Mouse (Mus musculus): Measurements from ENCODE around the gene Prpsap1. TPM values are rescaled to one million over a fixed set of nuclear protein-coding genes. Genes with fewer than 3 reads are reported as not detected.
"Not testable (repeated sequence)": the region's sequence is repeated elsewhere in the genome, so short reads cannot be mapped to it uniquely, and the experiment has no call there.

Gene Prpsap1
- total and polyA plus RNA-seq, 2 experiments from 2014 or later = 105 to 150 TPM

DNA sequence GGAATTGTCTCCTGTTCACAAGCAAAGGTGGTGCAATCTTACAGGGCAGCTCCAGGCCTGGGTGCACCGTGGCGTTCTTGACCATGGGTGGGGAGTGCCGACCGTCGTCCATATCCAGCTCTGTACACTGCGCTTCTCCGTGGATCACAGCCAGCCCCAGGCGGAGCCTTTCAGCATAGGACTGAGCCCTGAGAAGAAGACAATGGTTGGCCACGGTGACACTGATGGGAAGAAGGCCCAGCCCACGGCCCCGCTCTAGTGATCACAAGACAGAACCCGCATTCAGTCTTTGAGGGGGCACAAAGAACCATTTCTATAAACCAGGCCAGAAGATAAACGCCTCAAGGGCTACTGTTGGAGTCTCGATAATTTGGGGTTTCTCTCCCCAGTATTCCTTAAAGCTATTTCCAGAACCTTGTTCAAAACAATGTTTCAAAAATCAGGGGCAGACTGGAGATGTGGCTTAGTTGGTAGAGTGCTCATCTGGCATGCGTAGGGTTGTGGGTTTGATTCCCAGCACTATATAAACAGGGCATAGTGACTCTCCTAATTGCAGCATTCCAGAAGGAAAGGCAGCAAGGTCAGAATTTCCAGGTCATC, 16.7 kb downstream of the Prpsap1 start:
- 66% methylated on average over 15 of the region's 15 CpGs for WGBS
- Histone ChIP-seq H3K27ac (no peak overlapping the region), H3K9ac (replicated peaks; ENCODE audit: low read length) (no peak overlapping the region), H3K4me1 (ENCODE audit: insufficient read depth, low read length) (0 out of 2 replicates have a peak, but pooled peaks cover 4% of the 10 kb centered on the region), H3K36me3 (ENCODE audit: insufficient read depth, low read length) (peaks cover 74% of the 10 kb centered on the region), H3K4me3 (ENCODE audit: low read length) (no peak overlapping the region), H3K27me3 (ENCODE audit: insufficient read depth, low read length) (no peaks in the 10 kb centered on the region), H3K9me3 (ENCODE audit: low read length) (no peaks in the 10 kb centered on the region), H3K4me2 (ENCODE audit: low read depth, low read length) (no peak overlapping the region)
- ATAC-seq (no peak), DNase-seq (ENCODE audit: low spot score) (no peak)
- TF ChIP-seq CTCF (IDR thresholded peaks at IDR 0.05; ENCODE audit: low read depth) = no peak

DNA sequence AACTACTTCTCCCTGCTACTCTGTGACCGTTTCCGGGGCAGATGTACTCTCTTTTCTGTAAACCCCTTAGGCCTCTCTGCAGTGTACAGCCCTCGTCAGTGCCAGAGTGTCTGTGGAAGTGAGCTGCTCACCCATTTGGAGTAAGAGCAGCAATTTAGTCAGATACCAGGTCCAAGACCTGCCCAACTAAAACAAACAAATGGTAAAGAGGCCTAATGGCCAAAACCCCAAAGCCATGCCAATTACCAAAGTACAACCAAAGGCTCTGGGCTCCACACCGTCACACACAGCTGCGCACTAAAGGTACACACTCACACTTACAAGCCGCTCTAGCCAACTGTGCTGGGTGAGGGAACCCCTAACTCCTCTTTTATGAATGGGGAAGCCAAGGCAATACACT, 17.3 kb downstream of the Prpsap1 start:
- Histone ChIP-seq H3K4me1 (ENCODE audit: insufficient read depth, low read length) (0 out of 2 replicates have a peak, but pooled peaks cover 4% of the 10 kb centered on the region), H3K9me3 (ENCODE audit: low read length) (no peaks in the 10 kb centered on the region), H3K27ac (no peak overlapping the region), H3K4me3 (ENCODE audit: low read length) (no peak overlapping the region), H3K27me3 (ENCODE audit: insufficient read depth, low read length) (no peaks in the 10 kb centered on the region), H3K4me2 (ENCODE audit: low read depth, low read length) (no peak overlapping the region), H3K9ac (replicated peaks; ENCODE audit: low read length) (no peak overlapping the region), H3K36me3 (ENCODE audit: insufficient read depth, low read length) (peaks cover 78% of the 10 kb centered on the region)
- TF ChIP-seq CTCF (IDR thresholded peaks at IDR 0.05; ENCODE audit: low read depth) = no peak
- ATAC-seq (no peak), DNase-seq (ENCODE audit: low spot score) (no peak)
- 82% methylated on average over 6 of the region's 6 CpGs for WGBS

DNA sequence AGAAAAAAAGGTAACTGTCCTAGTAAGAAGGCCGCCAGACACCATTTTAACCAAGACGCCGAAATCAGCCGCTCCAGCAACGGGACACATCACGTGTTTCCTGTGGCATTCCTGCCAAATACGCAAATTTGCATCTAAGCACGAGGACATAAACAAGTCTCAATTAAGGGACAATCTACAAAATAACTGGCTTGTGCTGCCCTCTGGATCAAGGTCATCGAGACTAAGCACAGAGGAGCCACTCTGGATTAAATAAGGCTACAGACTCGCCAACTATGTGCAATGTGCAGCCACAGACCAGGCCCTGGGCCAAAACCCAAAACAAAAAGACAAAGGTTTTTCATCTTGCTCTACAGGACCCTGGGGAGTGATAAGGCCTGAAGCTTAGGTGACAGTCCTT, 18.0 kb downstream of the Prpsap1 start:
- H3K27me3 ChIP-seq (ENCODE audit: insufficient read depth, low read length) = no peaks in the 10 kb centered on the region
- no peak overlapping the region for H3K9ac ChIP-seq (replicated peaks; ENCODE audit: low read length)
- 71% methylated on average over 10 of the region's 10 CpGs for WGBS
- peaks cover 79% of the 10 kb centered on the region for H3K36me3 ChIP-seq (ENCODE audit: insufficient read depth, low read length)
- H3K27ac ChIP-seq = no peak overlapping the region
- no peaks in the 10 kb centered on the region for H3K4me1 ChIP-seq (ENCODE audit: insufficient read depth, low read length)
- H3K4me3 ChIP-seq (ENCODE audit: low read length) = no peak overlapping the region
- no peak overlapping the region for H3K4me2 ChIP-seq (ENCODE audit: low read depth, low read length)
- no peak for ATAC-seq
- DNase-seq (ENCODE audit: low spot score) = no peak
- no peak for TF ChIP-seq CTCF (IDR thresholded peaks at IDR 0.05; ENCODE audit: low read depth)
- H3K9me3 ChIP-seq (ENCODE audit: low read length) = no peaks in the 10 kb centered on the region

DNA sequence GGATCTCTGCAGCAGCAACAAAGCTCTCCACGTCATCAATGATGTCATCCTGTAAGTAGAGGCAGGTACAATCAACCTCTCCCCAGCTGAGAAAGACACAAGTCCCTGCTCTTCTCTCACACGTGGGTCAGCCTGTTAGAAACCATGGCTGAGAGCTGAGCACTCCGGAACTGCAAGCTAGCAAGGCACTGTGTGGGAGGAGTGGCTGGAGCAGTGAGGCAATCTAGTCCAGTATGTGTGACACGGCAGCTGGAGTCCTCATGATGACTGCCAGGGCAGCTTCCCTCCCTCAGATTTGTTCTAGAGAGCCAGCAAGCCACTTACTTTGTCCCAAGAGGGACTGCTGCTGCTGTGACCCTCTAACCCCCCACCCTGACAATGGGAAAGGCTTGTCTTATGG, 21.7 kb downstream of the Prpsap1 start:
- TF ChIP-seq CTCF (IDR thresholded peaks at IDR 0.05; ENCODE audit: low read depth) = no peak
- DNase-seq (ENCODE audit: low spot score) (no peak), ATAC-seq (no peak)
- Histone ChIP-seq H3K27me3 (ENCODE audit: insufficient read depth, low read length) (no peaks in the 10 kb centered on the region), H3K9me3 (ENCODE audit: low read length) (no peaks in the 10 kb centered on the region), H3K9ac (replicated peaks; ENCODE audit: low read length) (no peak overlapping the region), H3K36me3 (ENCODE audit: insufficient read depth, low read length) (peaks cover 68% of the 10 kb centered on the region), H3K4me3 (ENCODE audit: low read length) (no peak overlapping the region), H3K4me2 (ENCODE audit: low read depth, low read length) (no peak overlapping the region), H3K27ac (no peak overlapping the region), H3K4me1 (ENCODE audit: insufficient read depth, low read length) (no peaks in the 10 kb centered on the region)
- WGBS = 84% methylated on average over 4 of the region's 4 CpGs

DNA sequence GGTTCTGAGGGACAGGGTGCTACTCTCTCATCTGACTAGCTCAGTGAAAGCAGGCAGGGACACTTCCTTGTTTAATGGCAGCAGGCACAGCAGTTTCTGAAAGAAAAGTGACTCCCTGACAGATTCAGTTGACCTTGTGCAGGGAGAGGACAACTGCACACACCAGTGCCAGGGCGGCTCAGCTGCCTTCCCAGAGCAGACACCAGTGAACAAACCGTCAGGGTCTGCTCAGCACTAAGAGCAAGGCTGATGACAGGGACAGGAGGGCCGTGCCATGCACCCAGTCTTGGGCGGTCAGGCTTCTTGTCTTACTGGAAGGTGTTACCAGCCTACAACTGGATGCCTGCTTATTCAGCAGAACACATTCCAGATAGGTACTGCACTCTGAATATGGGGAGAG, 23.1 kb downstream of the Prpsap1 start:
- H3K4me1 ChIP-seq (ENCODE audit: insufficient read depth, low read length) = no peaks in the 10 kb centered on the region
- H3K27ac ChIP-seq = no peak overlapping the region
- WGBS = 87% methylated on average over 4 of the region's 4 CpGs
- H3K4me3 ChIP-seq (ENCODE audit: low read length) = no peak overlapping the region
- no peak for DNase-seq (ENCODE audit: low spot score)
- ATAC-seq = no peak
- H3K9ac ChIP-seq (replicated peaks; ENCODE audit: low read length) = no peak overlapping the region
- H3K27me3 ChIP-seq (ENCODE audit: insufficient read depth, low read length) = no peaks in the 10 kb centered on the region
- H3K36me3 ChIP-seq (ENCODE audit: insufficient read depth, low read length) = peaks cover 56% of the 10 kb centered on the region
- no peaks in the 10 kb centered on the region for H3K9me3 ChIP-seq (ENCODE audit: low read length)
- TF ChIP-seq CTCF (IDR thresholded peaks at IDR 0.05; ENCODE audit: low read depth) = no peak
- no peak overlapping the region for H3K4me2 ChIP-seq (ENCODE audit: low read depth, low read length)

DNA sequence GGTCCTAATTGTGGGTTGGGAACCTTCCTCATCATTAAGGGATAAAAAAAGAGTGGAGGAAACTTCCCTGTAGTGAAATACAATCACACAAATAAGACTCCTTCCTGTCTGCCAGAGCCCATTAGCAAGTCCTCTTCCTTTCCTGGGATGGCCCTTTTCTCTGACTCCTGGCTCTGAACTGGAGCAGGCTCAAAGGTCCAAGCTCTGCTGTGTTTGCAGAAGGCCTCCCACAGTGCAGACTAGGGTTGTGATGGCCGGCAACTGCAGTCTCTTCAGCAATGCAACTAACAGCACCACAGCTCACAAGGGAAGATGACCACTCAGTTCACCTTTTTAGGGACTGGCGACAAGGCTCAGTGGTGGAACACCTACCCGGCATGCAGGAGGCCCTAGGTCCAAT, 23.8 kb downstream of the Prpsap1 start:
- no peaks in the 10 kb centered on the region for H3K4me1 ChIP-seq (ENCODE audit: insufficient read depth, low read length)
- no peak for ATAC-seq
- H3K27me3 ChIP-seq (ENCODE audit: insufficient read depth, low read length) = no peaks in the 10 kb centered on the region
- TF ChIP-seq CTCF (IDR thresholded peaks at IDR 0.05; ENCODE audit: low read depth) = no peak
- WGBS = 80% methylated on average over 3 of the region's 3 CpGs
- H3K9me3 ChIP-seq (ENCODE audit: low read length) = no peaks in the 10 kb centered on the region
- no peak overlapping the region for H3K4me2 ChIP-seq (ENCODE audit: low read depth, low read length)
- H3K9ac ChIP-seq (replicated peaks; ENCODE audit: low read length) = no peak overlapping the region
- H3K36me3 ChIP-seq (ENCODE audit: insufficient read depth, low read length) = peaks cover 52% of the 10 kb centered on the region
- H3K4me3 ChIP-seq (ENCODE audit: low read length) = no peak overlapping the region
- DNase-seq (ENCODE audit: low spot score) = no peak
- no peak overlapping the region for H3K27ac ChIP-seq

DNA sequence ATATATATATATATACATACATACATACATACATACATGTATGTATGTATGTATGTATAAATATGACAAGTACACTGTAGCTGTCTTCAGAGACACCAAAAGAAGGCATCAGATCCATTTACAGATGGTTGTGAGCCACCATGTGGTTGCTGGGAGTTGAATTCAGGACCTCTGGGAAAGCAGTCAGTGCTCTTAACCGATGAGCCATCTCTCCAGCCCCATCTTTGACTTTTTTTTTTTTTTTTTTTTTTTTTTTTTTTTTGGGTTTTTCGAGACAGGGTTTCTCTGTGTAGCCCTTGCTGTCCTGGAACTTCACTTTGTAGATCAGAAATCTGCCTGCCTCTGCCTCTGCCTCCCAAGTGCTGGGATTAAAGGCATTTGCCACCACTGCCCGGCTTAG, 25.7 kb downstream of the Prpsap1 start:
- 82% methylated on average over 3 of the region's 3 CpGs for WGBS
- H3K27me3 ChIP-seq (ENCODE audit: insufficient read depth, low read length) = not testable (repeated sequence)

More for the DNA sequence above, 25.7 kb downstream of the Prpsap1 start:
- not testable (repeated sequence) for H3K4me2 ChIP-seq (ENCODE audit: low read depth, low read length); H3K4me1 ChIP-seq (ENCODE audit: insufficient read depth, low read length); H3K9ac ChIP-seq (replicated peaks; ENCODE audit: low read length); ATAC-seq; H3K27ac ChIP-seq; H3K9me3 ChIP-seq (ENCODE audit: low read length); H3K4me3 ChIP-seq (ENCODE audit: low read length); DNase-seq (ENCODE audit: low spot score)
- peaks cover 36% of the 10 kb centered on the region for H3K36me3 ChIP-seq (ENCODE audit: insufficient read depth, low read length)
